Mouse (Mus musculus) urinary bladder, postnatal 14 days (tissue): ENCODE measurements around the gene Utp20.
"Not testable (repeated sequence)": the region's sequence is repeated elsewhere in the genome, so short reads cannot be mapped to it uniquely, and the experiment has no call there.

ENCODE experiments used
- DNase-seq: peaks from one replicate; pipeline ENCODE4 v3.0.0; 2021; ENCODE audit warnings: low spot score

Gene Utp20

DNA sequence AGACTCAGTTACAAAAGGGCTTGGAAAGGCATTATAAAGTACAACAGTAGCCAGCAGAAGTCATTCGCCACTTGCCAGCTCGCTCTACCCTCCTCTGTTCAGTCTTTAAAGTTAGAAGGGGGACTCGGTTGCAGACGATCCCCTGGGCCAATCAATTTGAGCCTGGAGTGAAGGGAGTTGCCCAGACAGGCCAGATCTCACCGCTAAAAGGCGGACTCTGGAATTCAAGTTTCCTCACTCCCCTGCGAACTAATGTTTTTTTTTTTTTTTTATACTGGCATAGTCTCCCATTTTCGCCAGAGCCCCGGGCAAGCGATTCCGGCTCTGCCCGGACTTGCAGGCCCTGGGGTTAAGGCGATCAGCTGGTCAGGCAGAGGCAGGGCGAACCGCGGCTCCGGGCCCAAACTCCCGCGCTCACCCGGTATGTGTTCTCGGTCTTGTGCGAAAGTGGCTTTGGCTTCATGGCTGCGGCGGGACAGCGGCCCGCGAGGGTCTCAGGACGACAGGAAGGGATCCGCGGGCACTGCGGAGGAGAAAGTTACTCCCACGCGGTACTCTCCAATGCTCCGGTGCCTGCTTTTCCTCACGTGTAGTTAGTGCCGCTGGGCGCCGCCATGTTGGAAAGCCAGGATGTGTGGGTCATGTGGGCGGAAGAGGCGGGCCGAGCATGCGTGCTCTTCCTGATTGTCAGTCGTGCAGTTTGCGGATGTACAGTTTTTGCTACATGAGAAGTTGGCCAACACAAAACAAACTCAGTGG, at the start of gene Utp20:
Utp20 (minus strand) TSS at position 617 of the 759 bp plus-strand sequence.
- peak; percentile 81 for DNase-seq

- no peak for DNase-seq
Observed at GRCm38 (mm10) chr10:88874870-88875269, 48.3 kb upstream of the Utp20 start.

DNA sequence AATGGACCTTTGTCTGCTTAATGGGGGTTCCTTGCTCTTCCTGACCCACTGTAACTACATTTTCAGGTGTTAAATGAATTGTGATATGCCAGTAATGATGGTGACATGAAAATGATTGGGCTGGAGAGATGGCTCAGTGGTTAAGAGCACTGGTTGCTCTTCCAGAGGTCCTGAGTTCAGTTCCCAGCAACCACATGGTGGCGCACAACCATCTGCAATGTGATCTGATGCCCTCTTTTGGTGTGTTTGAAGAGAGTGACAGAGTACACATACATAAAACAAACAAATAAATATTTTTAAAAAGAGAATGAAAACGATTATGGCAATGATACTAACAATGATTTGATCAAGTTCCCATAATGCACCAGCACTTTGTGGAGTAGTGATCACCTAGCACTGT, 39.4 kb upstream of the Utp20 start:
- DNase-seq = no peak

DNA sequence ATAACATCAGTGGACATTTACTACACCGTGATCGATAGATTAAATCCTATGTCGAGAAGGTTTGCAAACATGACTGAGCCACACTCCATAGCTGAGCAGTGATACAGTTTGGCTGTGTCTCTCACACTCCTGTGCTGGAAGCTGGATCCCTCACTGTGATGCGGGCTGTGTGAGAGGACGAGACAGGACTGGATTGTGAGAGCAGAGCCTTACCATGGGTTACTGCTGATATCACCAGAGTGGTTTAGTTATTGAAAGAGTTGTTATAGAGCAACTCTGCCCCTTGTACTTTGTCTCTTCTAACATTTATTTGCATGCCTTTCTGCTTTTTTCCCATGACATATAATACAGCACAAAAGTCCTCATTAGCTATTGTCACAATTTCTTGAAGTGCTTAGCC, 35.7 kb upstream of the Utp20 start:
- no peak for DNase-seq

- DNase-seq = no peak
Observed at GRCm38 (mm10) chr10:88861416-88861815, 34.8 kb upstream of the Utp20 start.

GRCm38 (mm10) chr10:88860911-88861310, 34.3 kb upstream of the Utp20 start:
- DNase-seq = no peak

DNA sequence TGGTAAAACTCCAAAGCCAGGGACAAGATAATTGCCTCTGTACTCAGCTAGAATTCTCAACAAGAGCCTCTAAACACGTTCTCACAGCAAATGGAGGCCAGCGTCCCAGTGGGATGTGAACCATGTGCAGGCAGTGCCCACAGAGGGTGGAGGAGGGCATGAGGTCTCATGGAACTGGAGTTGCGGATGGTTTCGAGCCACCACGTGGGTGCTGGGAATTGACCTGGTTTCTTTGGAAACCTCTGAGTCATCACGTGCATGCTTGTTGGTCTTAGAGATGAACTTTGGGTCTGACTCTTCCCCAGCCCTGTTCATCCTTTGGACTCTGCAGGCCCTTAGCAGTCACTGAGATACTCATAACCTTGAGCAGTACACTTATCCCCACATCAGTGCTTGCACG, 26.7 kb upstream of the Utp20 start:
- no peak for DNase-seq

- DNase-seq = no peak
Observed at GRCm38 (mm10) chr10:88849976-88850375, 23.4 kb upstream of the Utp20 start.

- no peak for DNase-seq
Observed at GRCm38 (mm10) chr10:88848876-88849476, 22.4 kb upstream of the Utp20 start.

DNA sequence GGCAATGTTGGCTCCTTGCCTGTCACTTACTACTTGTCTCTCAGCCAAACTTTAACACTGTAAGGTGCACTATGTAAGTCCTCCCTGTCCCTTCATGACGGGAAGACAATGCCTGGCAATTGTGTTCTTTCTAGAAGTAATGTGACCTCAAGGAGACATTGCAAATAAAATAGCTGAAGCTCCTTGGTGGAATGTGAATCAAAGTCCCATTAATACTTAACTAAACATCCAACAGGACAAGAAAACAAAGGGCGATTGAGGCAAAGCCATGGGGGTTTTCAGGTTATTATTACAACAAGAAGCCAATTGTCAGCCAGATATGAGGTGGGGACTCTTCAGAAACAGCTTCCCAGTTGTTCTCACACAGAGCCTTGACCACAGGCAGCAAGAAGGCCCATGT, 7.6 kb upstream of the Utp20 start:
- no peak for DNase-seq

DNA sequence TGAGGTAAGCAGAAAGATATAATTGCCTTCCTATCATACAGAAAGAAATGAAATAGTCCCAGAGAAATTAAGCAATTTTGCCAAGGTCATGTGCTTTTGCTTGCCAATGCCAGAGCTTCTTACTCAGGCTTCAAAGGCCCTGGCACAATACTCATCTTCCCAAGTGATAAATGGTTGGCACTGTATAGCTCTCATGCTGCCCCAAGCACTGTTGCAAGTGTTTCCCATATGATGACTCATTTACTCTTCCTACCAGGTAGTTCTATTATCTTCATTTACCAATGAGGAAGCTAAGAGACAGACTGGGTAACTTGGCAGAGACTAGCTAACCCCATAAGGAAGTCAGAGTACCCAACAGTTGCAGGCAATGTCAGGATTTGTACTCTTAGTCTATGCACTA, 1.8 kb upstream of the Utp20 start:
- no peak for DNase-seq

DNA sequence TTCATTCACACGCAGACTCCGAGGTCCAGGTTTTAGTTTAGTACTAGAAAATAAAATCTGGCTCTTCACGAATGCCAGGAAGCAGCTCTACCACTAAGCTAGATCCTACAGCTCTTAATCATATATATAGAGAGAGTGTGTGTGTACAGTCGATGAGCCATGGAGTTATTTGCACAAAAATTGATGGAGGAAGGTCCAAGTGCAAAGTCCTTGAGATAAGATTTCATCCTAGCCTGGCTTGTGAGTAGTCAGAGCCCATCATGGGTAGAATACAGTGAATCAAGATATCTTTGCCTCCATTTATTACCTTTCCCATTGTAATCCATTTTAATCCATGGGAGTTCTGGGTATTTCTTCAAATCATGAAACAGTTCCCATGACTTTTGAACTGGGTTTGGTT, 992 bp upstream of the Utp20 start:
- DNase-seq = no peak

DNA sequence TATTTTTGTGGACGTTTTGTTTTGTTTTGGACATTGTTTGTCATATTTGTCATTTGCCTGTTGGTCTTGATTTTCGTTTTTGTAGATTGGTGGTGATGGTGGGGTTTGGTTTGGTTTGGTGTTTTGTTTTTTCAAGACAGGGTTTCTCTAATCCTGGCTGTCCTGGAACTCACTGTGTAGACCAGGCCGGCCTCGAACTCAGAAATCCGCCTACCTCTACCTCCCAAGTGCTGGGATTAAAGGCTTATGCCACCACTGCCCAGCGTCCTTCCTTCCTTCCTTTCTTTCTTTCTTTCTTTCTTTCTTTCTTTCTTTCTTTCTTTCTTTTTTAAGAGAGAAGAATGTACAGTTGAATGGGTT, 323 bp upstream of the Utp20 start:
- not testable (repeated sequence) for DNase-seq

- DNase-seq = no peak
Observed at GRCm38 (mm10) chr10:88817335-88817734, 9.3 kb downstream of the Utp20 start.

DNA sequence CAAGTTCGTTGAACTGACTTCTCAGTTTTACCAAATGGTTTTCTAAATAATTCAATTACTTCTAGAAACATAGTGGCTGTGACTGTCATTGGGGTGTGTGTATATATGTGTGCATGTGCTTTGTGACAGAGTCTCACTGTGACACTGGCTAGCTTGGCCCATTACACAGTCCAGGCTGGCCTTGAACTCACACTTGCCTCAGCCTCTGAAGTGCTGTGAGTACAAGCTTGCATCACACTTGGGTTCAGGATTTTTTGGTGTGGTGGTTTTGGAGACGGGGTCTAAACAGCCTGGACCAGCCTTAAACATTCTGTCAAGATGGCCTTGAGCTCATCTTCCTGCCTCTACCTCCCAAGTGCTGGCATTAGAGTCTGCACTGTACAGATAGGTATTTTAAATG, 11.3 kb downstream of the Utp20 start:
- no peak for DNase-seq

DNA sequence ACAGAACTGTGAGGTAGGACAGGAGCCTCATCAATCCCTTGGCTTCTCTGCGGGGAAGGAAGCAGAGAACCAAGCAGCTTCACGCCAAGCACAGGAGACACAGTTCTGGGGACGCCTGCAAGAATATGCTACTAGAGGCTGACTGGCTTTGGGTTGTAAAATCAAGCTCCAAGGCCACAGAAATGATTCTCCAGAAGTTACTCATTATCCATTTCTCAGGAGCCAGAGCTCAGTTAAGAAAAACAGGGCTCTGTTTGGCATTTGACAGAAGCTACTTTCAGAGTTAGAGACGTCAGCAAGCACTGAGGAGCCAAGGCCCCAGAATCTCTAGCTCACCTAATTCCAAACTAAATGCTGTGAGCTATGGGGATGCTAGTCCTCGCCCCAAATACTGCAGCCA, 14.9 kb downstream of the Utp20 start:
- DNase-seq = no peak

DNA sequence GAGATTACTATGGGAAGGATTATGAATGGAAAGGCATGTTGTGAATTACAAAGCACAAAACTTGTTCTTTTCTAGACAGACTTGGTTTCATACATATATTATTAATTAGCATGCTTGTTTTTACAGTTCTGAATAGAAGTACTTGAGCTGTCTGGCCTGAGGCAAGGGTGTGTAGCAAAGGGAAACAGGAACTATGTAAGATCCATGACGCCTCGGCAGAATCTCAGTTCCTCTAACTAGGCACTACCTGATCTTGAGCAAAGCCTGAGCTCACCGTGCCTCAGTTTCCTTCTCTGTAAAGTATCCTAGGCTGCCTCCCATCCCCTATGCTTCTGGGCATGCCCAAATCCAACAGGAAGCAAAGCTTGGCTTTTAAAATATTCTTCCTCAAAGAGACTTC, 24.4 kb downstream of the Utp20 start:
- DNase-seq = no peak

- DNase-seq = peak; percentile 7
Observed at GRCm38 (mm10) chr10:88799381-88799780, 27.2 kb downstream of the Utp20 start.

DNA sequence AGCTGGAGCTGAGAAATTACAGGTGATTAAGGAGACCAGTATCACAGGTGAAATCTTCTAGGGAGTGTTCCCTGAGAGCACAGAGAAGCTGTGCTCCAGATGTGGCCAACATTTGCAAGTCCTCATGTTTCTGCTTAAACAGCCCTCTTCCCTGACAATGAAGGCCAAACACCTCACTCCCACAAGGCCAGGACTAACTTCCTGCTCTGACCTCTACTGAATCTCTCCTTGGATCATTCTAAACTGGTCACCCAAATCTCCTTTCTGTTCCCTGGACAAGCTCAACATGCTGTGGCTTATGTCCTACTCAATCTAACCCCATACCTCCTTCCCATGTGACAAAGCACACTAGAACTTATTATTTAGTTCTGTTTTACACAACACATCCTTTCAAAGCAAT, 29.2 kb downstream of the Utp20 start:
- DNase-seq = no peak

DNA sequence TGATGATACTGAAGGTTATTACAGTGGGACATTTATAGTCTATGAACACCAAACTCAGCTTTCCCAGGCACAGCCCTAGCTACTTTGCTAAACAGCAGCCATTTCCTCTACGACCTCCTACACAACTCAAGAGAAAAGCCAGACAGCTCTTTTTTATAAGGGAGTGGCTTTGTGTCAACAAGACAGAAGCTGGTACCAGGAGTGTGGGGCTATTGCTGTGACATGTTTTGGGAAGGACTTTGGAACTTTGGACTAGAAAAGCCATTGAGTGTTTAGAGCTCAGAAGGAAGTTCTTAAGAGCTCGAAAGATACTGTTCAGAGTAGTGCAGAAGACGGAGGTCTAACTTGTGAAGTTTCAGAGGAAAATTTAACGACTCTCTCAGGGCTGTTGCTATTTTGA, 29.7 kb downstream of the Utp20 start:
- no peak for DNase-seq

DNA sequence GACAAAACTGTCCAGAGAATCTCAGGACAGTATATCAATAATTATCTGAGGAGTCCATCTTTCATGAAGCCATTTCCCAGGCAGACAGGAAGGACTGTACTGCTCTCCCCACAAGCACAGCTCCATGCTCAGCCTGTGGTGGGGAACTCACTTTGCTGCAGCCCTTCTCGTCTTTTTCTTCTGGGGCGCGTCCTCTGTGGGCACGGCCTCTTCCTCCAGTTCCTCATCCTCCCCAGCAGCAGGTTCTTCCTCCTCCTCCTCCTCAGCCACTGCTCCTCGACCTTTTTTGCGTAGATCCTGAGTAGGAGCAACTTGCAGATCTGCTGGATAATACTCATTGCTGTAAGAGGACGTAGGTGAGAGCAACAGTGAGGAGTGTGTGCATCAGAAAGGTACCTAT, 31.4 kb downstream of the Utp20 start:
- DNase-seq = no peak

- DNase-seq = no peak
Observed at GRCm38 (mm10) chr10:88794606-88795005, 32.0 kb downstream of the Utp20 start.

- no peak for DNase-seq
Observed at GRCm38 (mm10) chr10:88793671-88794070, 32.9 kb downstream of the Utp20 start.

DNA sequence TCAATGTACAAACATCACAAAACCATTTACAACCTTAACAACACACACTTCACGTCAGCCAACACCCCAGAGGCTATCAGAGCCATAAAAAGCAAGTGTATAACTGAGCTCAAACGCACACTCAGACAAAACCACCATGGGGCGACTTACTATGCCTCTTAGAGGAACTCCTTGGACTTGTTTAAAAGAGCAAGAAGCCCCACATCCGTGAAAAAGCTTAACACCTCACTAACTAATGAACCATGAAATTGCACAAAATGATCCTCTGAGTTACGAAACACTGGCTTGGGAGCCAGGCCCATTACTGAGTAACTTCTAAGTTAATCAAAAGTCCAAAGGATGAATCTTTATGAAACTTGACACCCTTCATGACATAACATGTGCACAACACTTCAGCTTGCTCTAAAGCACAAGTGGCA, 42.1 kb downstream of the Utp20 start:
- DNase-seq = no peak
